Mouse (Mus musculus): ENCODE results near the gene Ddx3x. TPM values are rescaled to one million over a fixed set of nuclear protein-coding genes. Genes with fewer than 3 reads are reported as not detected.

Ddx3x gene
- total and polyA plus RNA-seq, 2 experiments from 2014 or later: 92.2 to 110 TPM

DNA sequence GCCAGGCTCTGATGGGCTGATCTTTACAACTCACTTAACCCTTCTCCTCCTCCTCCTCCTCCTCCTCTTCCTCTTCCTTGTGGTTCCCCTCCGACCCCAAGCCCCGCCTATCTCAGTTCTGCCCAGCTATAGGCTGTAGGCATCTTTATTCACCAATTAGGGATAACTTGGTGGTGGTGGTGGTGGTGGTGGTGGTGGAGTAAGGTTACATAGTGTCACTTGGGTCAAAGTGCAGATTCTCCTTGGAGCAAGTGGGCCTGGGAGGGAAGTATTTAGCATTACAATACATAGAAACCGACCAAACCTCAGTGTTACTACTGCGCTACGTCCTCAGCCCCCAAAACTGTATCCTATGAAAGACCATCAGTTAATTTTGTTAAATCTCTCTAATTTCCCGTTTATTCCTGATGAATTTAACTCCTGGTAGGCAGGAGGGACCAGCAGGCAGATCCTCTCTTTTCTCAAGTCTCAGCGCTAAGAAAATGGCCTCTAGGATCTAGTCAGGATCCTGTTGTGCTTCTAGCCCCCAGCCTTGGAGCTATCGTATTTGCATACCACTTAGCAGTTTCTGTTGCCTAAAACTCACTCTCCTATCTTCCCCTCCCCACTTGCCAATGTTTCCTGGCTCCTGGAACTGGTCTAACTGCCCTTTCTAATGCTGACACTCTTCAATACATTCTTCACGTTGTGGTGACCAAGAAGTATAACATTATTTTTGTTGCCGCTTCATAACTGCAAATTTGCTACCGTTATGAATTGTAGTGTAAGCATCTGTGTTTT lies 39.9 kb upstream of the Ddx3x start:
- Histone ChIP-seq H3K27me3 (ENCODE audit: insufficient read depth, low read length) (no peaks in the 10 kb centered on the region), H3K36me3 (ENCODE audit: insufficient read depth, low read length) (no peaks in the 10 kb centered on the region), H3K4me1 (ENCODE audit: insufficient read depth, low read length) (no peaks in the 10 kb centered on the region; the same call in 1 of the 2 replicates), H3K9me3 (ENCODE audit: low read length) (no peaks in the 10 kb centered on the region), H3K4me3 (ENCODE audit: low read length) (no peak overlapping the region; the same call in 1 of the 2 replicates), H3K9ac (replicated peaks; ENCODE audit: low read length) (0 out of 2 replicates have a peak overlapping the region, but pooled peaks have one; percentile 56), H3K4me2 (ENCODE audit: low read depth, low read length) (peak overlapping the region; percentile 55), H3K27ac (peak overlapping the region; percentile 96)
- no peak for TF ChIP-seq CTCF (IDR thresholded peaks at IDR 0.05; ENCODE audit: low read depth)
- ATAC-seq (0 out of 2 replicates have a peak, but pooled peaks have one; percentile 18), DNase-seq (ENCODE audit: low spot score) (peak; percentile 22)
- 30% methylated on average over 11 of the region's 11 CpGs for WGBS

- H3K9me3 ChIP-seq (ENCODE audit: low read length): no peaks in the 10 kb centered on the region
- H3K4me1 ChIP-seq (ENCODE audit: insufficient read depth, low read length): no peaks in the 10 kb centered on the region; the same call in 1 of the 2 replicates
- H3K4me2 ChIP-seq (ENCODE audit: low read depth, low read length): peak overlapping the region; percentile 55
- H3K36me3 ChIP-seq (ENCODE audit: insufficient read depth, low read length): no peaks in the 10 kb centered on the region
- DNase-seq (ENCODE audit: low spot score) (peak; percentile 61), ATAC-seq (peak; percentile 60)
- H3K4me3 ChIP-seq (ENCODE audit: low read length): peak overlapping the region; percentile 30
- H3K27ac ChIP-seq: peak overlapping the region; percentile 96
- WGBS: 20% methylated on average over 21 of the region's 21 CpGs
- no peak for TF ChIP-seq CTCF (IDR thresholded peaks at IDR 0.05; ENCODE audit: low read depth)
- H3K9ac ChIP-seq (replicated peaks; ENCODE audit: low read length): peak overlapping the region; percentile 56
- H3K27me3 ChIP-seq (ENCODE audit: insufficient read depth, low read length): no peaks in the 10 kb centered on the region
Observed at GRCm38 (mm10) chrX:13241426-13242319, 39.1 kb upstream of the Ddx3x start.

- H3K4me1 ChIP-seq (ENCODE audit: insufficient read depth, low read length): no peaks in the 10 kb centered on the region; the same call in 1 of the 2 replicates
- no peak for TF ChIP-seq CTCF (IDR thresholded peaks at IDR 0.05; ENCODE audit: low read depth)
- peak; percentile 96 for ATAC-seq
- H3K9me3 ChIP-seq (ENCODE audit: low read length): no peaks in the 10 kb centered on the region
- H3K27ac ChIP-seq: peak overlapping the region; percentile 96
- no peaks in the 10 kb centered on the region for H3K27me3 ChIP-seq (ENCODE audit: insufficient read depth, low read length)
- no peaks in the 10 kb centered on the region for H3K36me3 ChIP-seq (ENCODE audit: insufficient read depth, low read length)
- peak overlapping the region; percentile 56 for H3K9ac ChIP-seq (replicated peaks; ENCODE audit: low read length)
- 20% methylated on average over 24 of the region's 24 CpGs for WGBS
- peak overlapping the region; percentile 30 for H3K4me3 ChIP-seq (ENCODE audit: low read length)
- H3K4me2 ChIP-seq (ENCODE audit: low read depth, low read length): peak overlapping the region; percentile 55
- DNase-seq (ENCODE audit: low spot score): peak; percentile 91
Observed at GRCm38 (mm10) chrX:13242320-13243096, 38.3 kb upstream of the Ddx3x start.

GRCm38 (mm10) chrX:13243133-13244123 lies 37.3 kb upstream of the Ddx3x start:
- H3K9me3 ChIP-seq (ENCODE audit: low read length): no peaks in the 10 kb centered on the region
- ATAC-seq (peak; percentile 78), DNase-seq (ENCODE audit: low spot score) (peak; percentile 8)
- 39% methylated on average over 15 of the region's 15 CpGs for WGBS
- peak overlapping the region; percentile 56 for H3K9ac ChIP-seq (replicated peaks; ENCODE audit: low read length)
- H3K36me3 ChIP-seq (ENCODE audit: insufficient read depth, low read length): no peaks in the 10 kb centered on the region
- TF ChIP-seq CTCF (IDR thresholded peaks at IDR 0.05; ENCODE audit: low read depth): no peak
- peak overlapping the region; percentile 96 for H3K27ac ChIP-seq
- peak overlapping the region; percentile 30 for H3K4me3 ChIP-seq (ENCODE audit: low read length)
- H3K4me2 ChIP-seq (ENCODE audit: low read depth, low read length): peak overlapping the region; percentile 55
- H3K27me3 ChIP-seq (ENCODE audit: insufficient read depth, low read length): no peaks in the 10 kb centered on the region
- no peaks in the 10 kb centered on the region; the same call in 1 of the 2 replicates for H3K4me1 ChIP-seq (ENCODE audit: insufficient read depth, low read length)

DNA sequence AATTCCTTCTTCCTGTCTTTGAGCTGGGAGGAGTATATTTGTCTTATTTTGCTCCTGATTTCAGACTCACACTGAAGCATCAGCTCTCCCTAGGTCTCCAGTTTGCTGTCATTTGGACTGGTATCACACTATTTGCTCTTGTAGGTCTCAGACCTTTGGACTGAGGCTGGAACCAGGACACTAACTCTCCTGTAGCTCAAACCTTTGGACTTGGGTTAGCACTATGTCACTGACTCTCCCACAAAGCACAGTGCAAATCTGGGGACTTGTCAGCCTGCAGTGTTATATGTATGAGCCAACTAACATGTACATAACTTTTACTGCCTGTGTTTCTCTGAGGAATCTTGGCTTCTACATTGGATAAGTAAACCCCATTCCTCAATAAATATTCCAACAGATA lies 36.2 kb upstream of the Ddx3x start:
- no peaks in the 10 kb centered on the region; the same call in 1 of the 2 replicates for H3K4me1 ChIP-seq (ENCODE audit: insufficient read depth, low read length)
- no peaks in the 10 kb centered on the region for H3K36me3 ChIP-seq (ENCODE audit: insufficient read depth, low read length)
- H3K4me2 ChIP-seq (ENCODE audit: low read depth, low read length): no peak overlapping the region
- no peak for DNase-seq (ENCODE audit: low spot score)
- no peaks in the 10 kb centered on the region for H3K9me3 ChIP-seq (ENCODE audit: low read length)
- no peaks in the 10 kb centered on the region for H3K27me3 ChIP-seq (ENCODE audit: insufficient read depth, low read length)
- no peak overlapping the region for H3K4me3 ChIP-seq (ENCODE audit: low read length)
- H3K9ac ChIP-seq (replicated peaks; ENCODE audit: low read length): no peak overlapping the region
- no peak for TF ChIP-seq CTCF (IDR thresholded peaks at IDR 0.05; ENCODE audit: low read depth)
- H3K27ac ChIP-seq: no peak overlapping the region; the same call in 1 of the 2 replicates
- ATAC-seq: no peak

Data from hindbrain, postnatal 0 days (tissue).